Mouse (Mus musculus): ENCODE results near the gene Itih3. TPM values are rescaled to one million over a fixed set of nuclear protein-coding genes. Genes with fewer than 3 reads are reported as not detected.

Itih3 gene
- total and polyA plus RNA-seq, 3 experiments, result not detected

DNA sequence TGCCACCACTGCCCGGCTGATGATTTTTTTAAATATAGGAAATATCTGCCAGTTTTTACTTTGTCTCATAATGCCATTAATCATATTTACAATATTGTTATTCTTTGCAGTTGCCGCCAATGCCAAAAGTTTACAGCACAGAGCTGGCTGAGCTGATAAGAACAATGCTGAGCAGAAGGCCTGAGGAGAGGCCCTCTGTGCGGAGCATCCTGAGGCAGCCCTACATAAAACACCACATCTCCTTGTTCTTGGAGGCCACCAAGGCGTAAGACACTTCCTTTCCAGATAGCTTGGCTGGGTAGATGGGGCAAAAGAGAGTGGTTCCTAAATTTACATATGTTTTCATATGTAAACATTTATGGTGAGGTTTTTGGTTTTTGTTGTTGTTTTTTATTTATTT, 35.5 kb upstream of the Itih3 start:
- TF ChIP-seq RAD21 (IDR thresholded peaks at IDR 0.05; ENCODE audit: low read depth, low read length) (no peak), KAT2A (IDR thresholded peaks at IDR 0.05; ENCODE audit: insufficient replicate concordance, low read length) (no peak), JUND (conservative IDR thresholded peaks at IDR 0.05; ENCODE audit: low read depth, low read length) (no peak), BHLHE40 (IDR thresholded peaks at IDR 0.05; ENCODE audit: low read depth, low read length) (no peak), CHD1 (IDR thresholded peaks at IDR 0.05; ENCODE audit: low read depth, low read length) (no peak), POLR2AphosphoS2 (IDR thresholded peaks at IDR 0.05; ENCODE audit: low read depth, low read length) (no peak)
- Histone ChIP-seq H3K4me2 (ENCODE audit: insufficient read depth, low read depth, poor library complexity, severe bottlenecking) (no peak overlapping the region), H3K4me3 (replicated peaks in 1 of 3; ENCODE audit: low read depth in 2 of 3, low read length in 2 of 3, poor library complexity in 1 of 3) (no peak overlapping the region), H3K27me3 (replicated peaks) (no peaks in the 10 kb centered on the region), H3K27ac (ENCODE audit: insufficient read depth, low read depth) (no peak overlapping the region), H3K79me2 (replicated peaks; ENCODE audit: control insufficient read depth, extremely low read depth, insufficient read depth, poor library complexity, severe bottlenecking) (no peaks in the 10 kb centered on the region), H3K9me3 (replicated peaks; ENCODE audit: low read length) (no peaks in the 10 kb centered on the region), H3K36me3 (replicated peaks in 1 of 2; ENCODE audit: control insufficient read depth in 1 of 2, insufficient read depth in 1 of 2, low read length in 1 of 2) (peaks cover 23 to 56% of the 10 kb centered on the region in 2 experiments), H3K4me1 (ENCODE audit: control insufficient read depth in 1 of 2, insufficient read depth in 2 of 2) (peaks cover 0 to 7% of the 10 kb centered on the region in 2 experiments; a peak in 1 of 4 replicates), H3K9ac (ENCODE audit: insufficient read depth, low read depth) (no peak overlapping the region)
- dilution Hi-C loops (cut with MboI; ENCODE audit: extremely low pct_ligation_motif_present, extremely low pct_unique_long_range_greater_than_20kb, low sequenced_read_pairs) (no loop called here), in situ Hi-C loops (cut with MboI; ENCODE audit: low pct_ligation_motif_present, low pct_unique_long_range_greater_than_20kb, low sequenced_read_pairs) (no loop called here)
- DNase-seq (ENCODE audit: extremely low read depth), result no peak

DNA sequence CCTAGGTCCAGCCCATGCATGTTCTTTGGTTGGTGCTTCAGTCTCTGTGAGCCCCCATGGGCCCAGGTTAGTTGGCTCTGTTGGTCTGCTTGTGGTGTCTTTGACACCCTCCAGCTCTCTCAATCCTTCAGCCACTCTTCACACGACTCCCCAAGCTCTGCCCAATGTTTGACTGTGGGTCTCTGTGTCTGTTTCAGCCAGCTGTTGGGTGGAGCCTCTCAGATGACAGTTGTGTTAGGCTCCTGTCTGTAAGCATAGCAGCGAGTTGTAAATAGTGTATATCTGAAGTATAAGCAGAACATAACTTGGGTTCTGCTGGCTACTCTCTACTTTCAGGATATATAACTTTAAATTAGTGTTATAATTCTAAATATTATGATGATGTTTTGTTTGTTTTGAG, 35.0 kb upstream of the Itih3 start:
- H3K27me3 ChIP-seq (replicated peaks), result no peaks in the 10 kb centered on the region
- H3K9me3 ChIP-seq (replicated peaks; ENCODE audit: low read length), result no peaks in the 10 kb centered on the region
- H3K9ac ChIP-seq (ENCODE audit: insufficient read depth, low read depth), result no peak overlapping the region
- no peaks in the 10 kb centered on the region for H3K79me2 ChIP-seq (replicated peaks; ENCODE audit: control insufficient read depth, extremely low read depth, insufficient read depth, poor library complexity, severe bottlenecking)
- no peak overlapping the region for H3K4me3 ChIP-seq (replicated peaks in 1 of 3; ENCODE audit: low read depth in 2 of 3, low read length in 2 of 3, poor library complexity in 1 of 3)
- dilution Hi-C loops (cut with MboI; ENCODE audit: extremely low pct_ligation_motif_present, extremely low pct_unique_long_range_greater_than_20kb, low sequenced_read_pairs) (no loop called here), in situ Hi-C loops (cut with MboI; ENCODE audit: low pct_ligation_motif_present, low pct_unique_long_range_greater_than_20kb, low sequenced_read_pairs) (no loop called here)
- no peak for TF ChIP-seq ZNF384 (IDR thresholded peaks at IDR 0.05; ENCODE audit: low read depth, low read length)
- TF ChIP-seq CTCF (conservative IDR thresholded peaks at IDR 0.05 in 1 of 2, IDR thresholded peaks at IDR 0.05 in 1 of 2; ENCODE audit: low read depth in 2 of 2, low read length in 2 of 2), result no peak
- TF ChIP-seq MYC (IDR thresholded peaks at IDR 0.05; ENCODE audit: low read depth, low read length), result no peak
- TF ChIP-seq ETS1 (conservative IDR thresholded peaks at IDR 0.05; ENCODE audit: low read depth, low read length), result no peak
- TF ChIP-seq E2F4 (IDR thresholded peaks at IDR 0.05; ENCODE audit: insufficient replicate concordance, low read depth, low read length), result no peak
- no peak for TF ChIP-seq RCOR1 (conservative IDR thresholded peaks at IDR 0.05; ENCODE audit: low read depth, low read length)
- no peak for TF ChIP-seq MAFK (IDR thresholded peaks at IDR 0.05; ENCODE audit: insufficient replicate concordance, low read length)
- TF ChIP-seq JUND (conservative IDR thresholded peaks at IDR 0.05; ENCODE audit: low read depth, low read length), result no peak
- TF ChIP-seq MAZ (IDR thresholded peaks at IDR 0.05; ENCODE audit: low read depth, low read length), result no peak
- TF ChIP-seq NRF1 (IDR thresholded peaks at IDR 0.05; ENCODE audit: low read depth, low read length), result no peak
- TF ChIP-seq CHD2 (IDR thresholded peaks at IDR 0.05; ENCODE audit: low read length), result no peak
- no peak for TF ChIP-seq UBTF (IDR thresholded peaks at IDR 0.05; ENCODE audit: low read depth, low read length)
- TF ChIP-seq TCF12 (IDR thresholded peaks at IDR 0.05; ENCODE audit: low read depth, low read length), result no peak
- TF ChIP-seq MEF2A (IDR thresholded peaks at IDR 0.05; ENCODE audit: borderline replicate concordance, low read depth, low read length), result no peak
- TF ChIP-seq RAD21 (IDR thresholded peaks at IDR 0.05; ENCODE audit: low read depth, low read length), result no peak
- TF ChIP-seq IRF4 (IDR thresholded peaks at IDR 0.05; ENCODE audit: low read depth, low read length), result no peak
- no peak for TF ChIP-seq NELFE (IDR thresholded peaks at IDR 0.05; ENCODE audit: low read depth, low read length)
- no peak for TF ChIP-seq SIN3A (IDR thresholded peaks at IDR 0.05; ENCODE audit: low read length)
- TF ChIP-seq MAX (IDR thresholded peaks at IDR 0.05; ENCODE audit: low read length), result no peak
- no peak for DNase-seq (ENCODE audit: extremely low read depth)
- H3K27ac ChIP-seq (ENCODE audit: insufficient read depth, low read depth), result no peak overlapping the region
- H3K4me1 ChIP-seq (ENCODE audit: control insufficient read depth in 1 of 2, insufficient read depth in 2 of 2), result peaks cover 0 to 12% of the 10 kb centered on the region in 2 experiments; a peak in 2 of 4 replicates
- H3K36me3 ChIP-seq (replicated peaks in 1 of 2; ENCODE audit: control insufficient read depth in 1 of 2, insufficient read depth in 1 of 2, low read length in 1 of 2), result peaks cover 27 to 56% of the 10 kb centered on the region in 2 experiments
- H3K4me2 ChIP-seq (ENCODE audit: insufficient read depth, low read depth, poor library complexity, severe bottlenecking), result no peak overlapping the region
